Mouse (Mus musculus) erythroblast, embryonic 14.5 days (primary cell): ENCODE results near the gene Cdca8.

ENCODE experiments used
- GATA1 ChIP-seq: IDR thresholded peaks from 2 replicates; pipeline ENCODE4 v1.6.1; 2012; ENCODE audit warnings: low read length, inconsistent platforms, mixed read lengths
- TAL1 ChIP-seq: IDR thresholded peaks from 3 replicates; pipeline ENCODE4 v1.6.1; 2012; ENCODE audit warnings: low read length, inconsistent platforms, mixed read lengths

GRCm38 (mm10) chr4:124964912-124965599, 25.9 kb upstream of the Cdca8 start:
- TF ChIP-seq TAL1 (no peak), GATA1 (no peak)
